Mouse (Mus musculus) cerebellum, adult (tissue): ENCODE results near the gene Mdm1.
A peak's percentile ranks its signal among the peaks of the same experiment; 100 is the strongest.
"Not testable (repeated sequence)": the region's sequence is repeated elsewhere in the genome, so short reads cannot be mapped to it uniquely, and the experiment has no call there.

Experiments used
- ATAC-seq: cut with Nextera tagmentation; 2 replicates; pipeline ENCODE4 v1.9.2; 2017; ENCODE audit warnings: mild to moderate bottlenecking, moderate library complexity, mixed read lengths; ENCODE audit not compliant: insufficient number of reproducible peaks, low FRiP score, low TSS enrichment

Gene Mdm1

GRCm38 (mm10) chr10:118195150-118195549 lies 53.5 kb downstream of the Mdm1 start:
- peak; percentile 58; the same call in 1 of the 2 replicates for ATAC-seq

DNA sequence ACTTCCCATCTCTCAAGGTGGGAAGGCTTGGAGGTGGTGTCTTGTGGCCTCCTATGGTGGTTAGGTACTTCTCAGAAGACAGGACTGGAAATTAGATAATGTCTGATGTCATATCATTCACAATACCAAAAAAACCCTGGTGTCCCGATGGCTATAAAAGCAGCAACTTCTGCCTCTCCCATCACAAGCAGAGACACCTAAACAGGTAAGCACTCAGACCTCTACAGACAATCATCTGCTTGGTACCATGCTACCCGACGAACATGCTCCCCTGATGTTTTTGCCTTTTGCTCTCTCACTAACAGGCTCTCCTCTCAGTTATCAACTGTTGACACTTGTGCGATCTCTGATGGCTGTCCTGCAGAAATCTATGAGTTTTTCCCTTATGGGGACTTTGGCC lies 63.0 kb downstream of the Mdm1 start, which contains the start of gene Il22:
TSS of gene Il22 (plus strand) at position 301 of the 400 bp plus-strand sequence.
- ATAC-seq: no peak

- not testable (repeated sequence) for ATAC-seq
Measured at GRCm38 (mm10) chr10:118215719-118216393, 74.2 kb downstream of the Mdm1 start.
